Mouse (Mus musculus): Measurements from ENCODE around the gene Elobl. TPM values are rescaled to one million over a fixed set of nuclear protein-coding genes. Genes with fewer than 3 reads are reported as not detected.

The Elobl gene
- polyA plus RNA-seq, 1 experiment from 2014 or later, result not detected

- no peak for ATAC-seq
- no peaks in the 10 kb centered on the region for H3K4me1 ChIP-seq (replicated peaks)
- no peak overlapping the region for H3K4me2 ChIP-seq (replicated peaks)
- no peak overlapping the region for H3K27ac ChIP-seq
- 71% methylated on average over 13 of the region's 13 CpGs for WGBS
- no peaks in the 10 kb centered on the region for H3K27me3 ChIP-seq (replicated peaks)
- H3K9ac ChIP-seq, result no peak overlapping the region
- peaks cover 6% of the 10 kb centered on the region; the same call in 1 of the 2 replicates for H3K36me3 ChIP-seq
- H3K9me3 ChIP-seq, result no peaks in the 10 kb centered on the region
- no peak overlapping the region for H3K4me3 ChIP-seq (replicated peaks)
Observed at GRCm38 (mm10) chr11:88950640-88951250, 16.0 kb downstream of the Elobl start.

GRCm38 (mm10) chr11:88949802-88950639 lies 16.7 kb downstream of the Elobl start:
- peaks cover 6% of the 10 kb centered on the region; the same call in 1 of the 2 replicates for H3K36me3 ChIP-seq
- H3K4me3 ChIP-seq (replicated peaks), result no peak overlapping the region
- ATAC-seq, result no peak
- H3K27me3 ChIP-seq (replicated peaks), result no peaks in the 10 kb centered on the region
- H3K9ac ChIP-seq, result no peak overlapping the region
- H3K4me1 ChIP-seq (replicated peaks), result no peaks in the 10 kb centered on the region
- H3K4me2 ChIP-seq (replicated peaks), result no peak overlapping the region
- no peaks in the 10 kb centered on the region for H3K9me3 ChIP-seq
- WGBS, result 79% methylated on average over 8 of the region's 8 CpGs
- no peak overlapping the region for H3K27ac ChIP-seq

GRCm38 (mm10) chr11:88948896-88949295 lies 17.8 kb downstream of the Elobl start:
- WGBS, result 69% methylated on average over 8 of the region's 8 CpGs
- H3K36me3 ChIP-seq, result peaks cover 13% of the 10 kb centered on the region
- no peak for ATAC-seq
- no peak overlapping the region for H3K4me2 ChIP-seq (replicated peaks)
- H3K27ac ChIP-seq, result no peak overlapping the region
- no peaks in the 10 kb centered on the region for H3K27me3 ChIP-seq (replicated peaks)
- no peak overlapping the region for H3K4me3 ChIP-seq (replicated peaks)
- H3K9ac ChIP-seq, result no peak overlapping the region
- no peaks in the 10 kb centered on the region for H3K9me3 ChIP-seq
- no peaks in the 10 kb centered on the region for H3K4me1 ChIP-seq (replicated peaks)

GRCm38 (mm10) chr11:88945971-88946585 lies 20.7 kb downstream of the Elobl start:
- ATAC-seq, result no peak
- H3K4me1 ChIP-seq (replicated peaks), result no peaks in the 10 kb centered on the region

GRCm38 (mm10) chr11:88941489-88941888 lies 25.2 kb downstream of the Elobl start:
- Histone ChIP-seq H3K9ac (no peak overlapping the region), H3K27me3 (replicated peaks) (no peaks in the 10 kb centered on the region), H3K27ac (no peak overlapping the region), H3K9me3 (no peaks in the 10 kb centered on the region), H3K4me3 (replicated peaks) (no peak overlapping the region), H3K4me2 (replicated peaks) (no peak overlapping the region), H3K4me1 (replicated peaks) (no peaks in the 10 kb centered on the region), H3K36me3 (peaks cover 12% of the 10 kb centered on the region; the same call in 1 of the 2 replicates)
- 79% methylated on average over 12 of the region's 12 CpGs for WGBS
- no peak for ATAC-seq

More at GRCm38 (mm10) chr11:88945971-88946585, 20.7 kb downstream of the Elobl start:
- no peak overlapping the region for H3K4me3 ChIP-seq (replicated peaks)
- H3K9ac ChIP-seq, result no peak overlapping the region
- peaks cover 18% of the 10 kb centered on the region for H3K36me3 ChIP-seq
- no peaks in the 10 kb centered on the region for H3K9me3 ChIP-seq
- H3K4me2 ChIP-seq (replicated peaks), result no peak overlapping the region
- WGBS, result 76% methylated on average over 8 of the region's 8 CpGs
- no peak overlapping the region for H3K27ac ChIP-seq
- H3K27me3 ChIP-seq (replicated peaks), result no peaks in the 10 kb centered on the region

GRCm38 (mm10) chr11:88939634-88940033 lies 27.1 kb downstream of the Elobl start:
- Histone ChIP-seq H3K4me1 (replicated peaks) (no peaks in the 10 kb centered on the region), H3K36me3 (peaks cover 11% of the 10 kb centered on the region; the same call in 1 of the 2 replicates), H3K4me3 (replicated peaks) (no peak overlapping the region), H3K9me3 (no peaks in the 10 kb centered on the region), H3K9ac (no peak overlapping the region), H3K27ac (no peak overlapping the region), H3K4me2 (replicated peaks) (no peak overlapping the region), H3K27me3 (replicated peaks) (no peaks in the 10 kb centered on the region)
- ATAC-seq, result no peak
- 97% methylated on average over 4 of the region's 4 CpGs for WGBS

GRCm38 (mm10) chr11:88938770-88939169 lies 28.0 kb downstream of the Elobl start:
- Histone ChIP-seq H3K27me3 (replicated peaks) (no peaks in the 10 kb centered on the region), H3K27ac (no peak overlapping the region), H3K4me2 (replicated peaks) (no peak overlapping the region), H3K36me3 (0 out of 2 replicates have a peak, but pooled peaks cover 5% of the 10 kb centered on the region), H3K9ac (no peak overlapping the region), H3K9me3 (no peaks in the 10 kb centered on the region), H3K4me1 (replicated peaks) (no peaks in the 10 kb centered on the region), H3K4me3 (replicated peaks) (no peak overlapping the region)
- 99% methylated on average over 2 of the region's 2 CpGs for WGBS
- ATAC-seq, result no peak

- Histone ChIP-seq H3K4me3 (replicated peaks) (no peak overlapping the region), H3K27me3 (replicated peaks) (no peaks in the 10 kb centered on the region), H3K9ac (no peak overlapping the region), H3K36me3 (0 out of 2 replicates have a peak, but pooled peaks cover 10% of the 10 kb centered on the region), H3K4me1 (replicated peaks) (no peaks in the 10 kb centered on the region), H3K27ac (no peak overlapping the region), H3K4me2 (replicated peaks) (no peak overlapping the region), H3K9me3 (no peaks in the 10 kb centered on the region)
- no peak for ATAC-seq
- 93% methylated on average over 2 of the region's 2 CpGs for WGBS
Observed at GRCm38 (mm10) chr11:88937886-88938285, 28.8 kb downstream of the Elobl start.

- Histone ChIP-seq H3K4me3 (replicated peaks) (no peak overlapping the region), H3K27me3 (replicated peaks) (no peaks in the 10 kb centered on the region), H3K27ac (no peak overlapping the region), H3K4me1 (replicated peaks) (no peaks in the 10 kb centered on the region), H3K36me3 (peaks cover 5% of the 10 kb centered on the region; the same call in 1 of the 2 replicates), H3K4me2 (replicated peaks) (no peak overlapping the region), H3K9ac (no peak overlapping the region), H3K9me3 (no peaks in the 10 kb centered on the region)
- 92% methylated on average over 19 of the region's 19 CpGs for WGBS
- no peak for ATAC-seq
Observed at GRCm38 (mm10) chr11:88934089-88935000, 32.4 kb downstream of the Elobl start.

- no peak overlapping the region for H3K27ac ChIP-seq
- H3K9me3 ChIP-seq, result no peaks in the 10 kb centered on the region
- H3K27me3 ChIP-seq (replicated peaks), result no peaks in the 10 kb centered on the region
- H3K9ac ChIP-seq, result no peak overlapping the region
- 91% methylated on average over 9 of the region's 9 CpGs for WGBS
- H3K4me2 ChIP-seq (replicated peaks), result no peak overlapping the region
- ATAC-seq, result no peak
- peaks cover 16% of the 10 kb centered on the region for H3K36me3 ChIP-seq
- no peaks in the 10 kb centered on the region for H3K4me1 ChIP-seq (replicated peaks)
- H3K4me3 ChIP-seq (replicated peaks), result no peak overlapping the region
Observed at GRCm38 (mm10) chr11:88933030-88933429, 33.7 kb downstream of the Elobl start.

- ATAC-seq, result no peak
- WGBS, result 83% methylated on average over 14 of the region's 14 CpGs
Observed at GRCm38 (mm10) chr11:88931692-88932530, 34.8 kb downstream of the Elobl start.

More at GRCm38 (mm10) chr11:88931692-88932530, 34.8 kb downstream of the Elobl start:
- Histone ChIP-seq H3K27me3 (replicated peaks) (no peaks in the 10 kb centered on the region), H3K4me2 (replicated peaks) (no peak overlapping the region), H3K27ac (no peak overlapping the region), H3K36me3 (peaks cover 22% of the 10 kb centered on the region), H3K4me1 (replicated peaks) (no peaks in the 10 kb centered on the region), H3K9ac (no peak overlapping the region), H3K4me3 (replicated peaks) (no peak overlapping the region), H3K9me3 (no peaks in the 10 kb centered on the region)
